11 mouse cellular contexts compared by ENCODE assay signal in the genomic region with DNA sequence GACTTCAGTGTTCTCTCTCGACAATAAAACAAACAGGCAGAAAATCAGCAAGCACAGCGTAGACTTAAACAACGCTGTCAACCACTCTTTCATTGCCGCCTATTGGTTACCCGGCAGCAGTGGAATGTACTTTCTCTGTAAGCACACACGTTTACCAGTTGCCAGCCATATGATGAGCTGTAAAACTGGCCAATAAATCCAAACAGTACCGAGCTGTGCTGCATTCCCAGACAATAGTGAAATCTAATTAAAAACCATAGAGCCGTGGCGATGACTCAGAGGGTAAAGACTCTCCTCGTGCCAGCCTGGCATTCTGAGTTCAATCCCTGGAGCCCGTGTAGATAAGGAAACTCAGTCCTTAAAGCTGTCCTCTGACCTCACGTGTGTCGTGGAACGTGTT. TPM values are rescaled to one million over a fixed set of nuclear protein-coding genes. Genes with fewer than 3 reads are reported as not detected.
DNase-seq lines count a peak whose midpoint lies in the region; ATAC-seq lines count a peak whose summit lies in the region.
"Had no signal": no experiment of that assay in that cellular context is flagged by ENCODE, and none has a peak within 500 bp of the region (broad histone marks: within the 10 kb centered on the region; RNA-seq: fewer than 3 reads in every experiment).

No protein-coding gene starts in this region.

- H3K9ac ChIP-seq in kidney, embryonic 15.5 days, result no peak overlapping the region
- no peak overlapping the region for H3K9ac ChIP-seq in forebrain, embryonic 16.5 days (replicated peaks; ENCODE audit: low read depth, low read length)
- no peak overlapping the region for H3K9ac ChIP-seq in limb, embryonic 15.5 days
- H3K9ac ChIP-seq: lung, embryonic 15.5 days had no signal

- no peaks in the 10 kb centered on the region for H3K27me3 ChIP-seq in kidney, embryonic 15.5 days
- no peaks in the 10 kb centered on the region for H3K27me3 ChIP-seq in forebrain, embryonic 16.5 days (replicated peaks; ENCODE audit: control insufficient read depth, insufficient read depth, low read length)
- H3K27me3 ChIP-seq in limb, embryonic 15.5 days, result no peaks in the 10 kb centered on the region
- H3K27me3 ChIP-seq: lung, embryonic 15.5 days had no signal

- no peak overlapping the region for H3K4me2 ChIP-seq in kidney, embryonic 15.5 days
- H3K4me2 ChIP-seq in forebrain, embryonic 16.5 days (ENCODE audit: low read length), result no peak overlapping the region
- peak overlapping the region; percentile 13 for H3K4me2 ChIP-seq in limb, embryonic 15.5 days
- H3K4me2 ChIP-seq: lung, embryonic 15.5 days had no signal

- H3K4me3 ChIP-seq in kidney, embryonic 15.5 days (replicated peaks), result no peak overlapping the region
- H3K4me3 ChIP-seq in forebrain, embryonic 16.5 days (replicated peaks; ENCODE audit: low read length), result no peak overlapping the region
- no peak overlapping the region for H3K4me3 ChIP-seq in limb, embryonic 15.5 days
- H3K4me3 ChIP-seq: lung, embryonic 15.5 days had no signal

- 0 out of 2 replicates have a peak, but pooled peaks have one; percentile 18 for ATAC-seq in kidney, embryonic 15.5 days (replicated peaks; ENCODE audit: low FRiP score)
- peak; percentile 36 for ATAC-seq in forebrain, embryonic 16.5 days
- peak; percentile 62; the same call in 1 of the 2 replicates for ATAC-seq in limb, embryonic 15.5 days (ENCODE audit: insufficient number of reproducible peaks, low FRiP score, low TSS enrichment, low read depth)
- no peak for ATAC-seq in erythroid progenitor cell, adult 5-6 weeks (replicated peaks; ENCODE audit: low FRiP score, poor library complexity, severe bottlenecking)

- DNase-seq in kidney, postnatal 10 days, result no peak
- DNase-seq in NIH3T3 (ENCODE audit: low read depth), result peak; percentile 62
- DNase-seq in ovary, adult 18-20 months (ENCODE audit: low spot score), result no peak
- DNase-seq: adrenal gland, postnatal 36 days; cerebellum, postnatal 25 days had no signal

- no peaks in the 10 kb centered on the region for H3K36me3 ChIP-seq in kidney, embryonic 15.5 days
- no peaks in the 10 kb centered on the region for H3K36me3 ChIP-seq in forebrain, embryonic 16.5 days (ENCODE audit: control insufficient read depth, insufficient read depth)
- H3K36me3 ChIP-seq in limb, embryonic 15.5 days, result no peaks in the 10 kb centered on the region
- H3K36me3 ChIP-seq: lung, embryonic 15.5 days had no signal

- H3K9me3 ChIP-seq in kidney, embryonic 15.5 days (replicated peaks), result no peaks in the 10 kb centered on the region
- no peaks in the 10 kb centered on the region for H3K9me3 ChIP-seq in forebrain, embryonic 16.5 days (ENCODE audit: control insufficient read depth, low read length)
- H3K9me3 ChIP-seq in limb, embryonic 15.5 days, result no peaks in the 10 kb centered on the region
- H3K9me3 ChIP-seq: lung, embryonic 15.5 days had no signal

- H3K27ac ChIP-seq in kidney, embryonic 15.5 days, result peak overlapping the region; percentile 56
- no peak overlapping the region for H3K27ac ChIP-seq in forebrain, embryonic 16.5 days (ENCODE audit: low read length)
- H3K27ac ChIP-seq in limb, embryonic 15.5 days, result peak overlapping the region; percentile 3; the same call in 1 of the 2 replicates
- H3K27ac ChIP-seq: lung, embryonic 15.5 days had no signal

- H3K4me1 ChIP-seq in kidney, embryonic 15.5 days, result peaks cover 51% of the 10 kb centered on the region
- H3K4me1 ChIP-seq in forebrain, embryonic 16.5 days (replicated peaks; ENCODE audit: control insufficient read depth, insufficient read depth, low read length), result no peaks in the 10 kb centered on the region
- H3K4me1 ChIP-seq in limb, embryonic 15.5 days, result peaks cover 12% of the 10 kb centered on the region

- WGBS in kidney, embryonic 15.5 days, result 39% methylated on average over 14 of the region's 14 CpGs
- WGBS in forebrain, embryonic 16.5 days, result 38% methylated on average over 14 of the region's 14 CpGs
- WGBS in limb, embryonic 15.5 days, result 20% methylated on average over 14 of the region's 14 CpGs

RNA-seq across cellular contexts. Expression of gene Lrrc75b, which starts 11.6 kb away (rescaled TPM):
- polyA plus RNA-seq in kidney, embryonic 15.5 days (2015; fragmentation: Nextera tagmentation; extraction: Ambion mirVana), result 3.0 and 3.1 TPM in 2 replicates
- 18.0 and 23.4 TPM in 2 replicates for polyA plus RNA-seq in forebrain, embryonic 16.5 days (2015; fragmentation: Nextera tagmentation; extraction: Ambion mirVana)
- polyA plus RNA-seq in limb, embryonic 15.5 days (2015; fragmentation: Nextera tagmentation; extraction: Ambion mirVana), result 3.5 TPM in 2 replicates
- not detected in 2 replicates for total RNA-seq in erythroid progenitor cell, adult 5-6 weeks (2015; ENCODE audit: low replicate concordance)
- not detected in 2 replicates for total RNA-seq in erythroid progenitor cell, adult 5-6 weeks (2017; ENCODE audit: low replicate concordance)
- total RNA-seq: MEL had no signal

RNA-seq across cellular contexts. Expression of gene Ggt1, which starts 12.9 kb away (rescaled TPM):
- 128 and 137 TPM in 2 replicates for polyA plus RNA-seq in kidney, embryonic 15.5 days (2015; fragmentation: Nextera tagmentation; extraction: Ambion mirVana)
- 0.53 and 1.0 TPM in 2 replicates for polyA plus RNA-seq in forebrain, embryonic 16.5 days (2015; fragmentation: Nextera tagmentation; extraction: Ambion mirVana)
- 0.67 and 0.93 TPM in 2 replicates for polyA plus RNA-seq in limb, embryonic 15.5 days (2015; fragmentation: Nextera tagmentation; extraction: Ambion mirVana)
- not detected in 2 replicates for total RNA-seq in erythroid progenitor cell, adult 5-6 weeks (2015; ENCODE audit: low replicate concordance)
- total RNA-seq in erythroid progenitor cell, adult 5-6 weeks (2017; ENCODE audit: low replicate concordance), result not detected in 2 replicates
- total RNA-seq: adrenal gland, postnatal 36 days had no signal

RNA-seq across cellular contexts. Expression of gene Gucd1, which starts 30.7 kb away (rescaled TPM):
- 44.2 and 46.0 TPM in 2 replicates for polyA plus RNA-seq in kidney, embryonic 15.5 days (2015; fragmentation: Nextera tagmentation; extraction: Ambion mirVana)
- polyA plus RNA-seq in forebrain, embryonic 16.5 days (2015; fragmentation: Nextera tagmentation; extraction: Ambion mirVana), result 17.3 and 22.2 TPM in 2 replicates
- 26.1 and 27.6 TPM in 2 replicates for polyA plus RNA-seq in limb, embryonic 15.5 days (2015; fragmentation: Nextera tagmentation; extraction: Ambion mirVana)
- 71.7 and 89.7 TPM in 2 replicates for total RNA-seq in erythroid progenitor cell, adult 5-6 weeks (2015; ENCODE audit: low replicate concordance)
- total RNA-seq in erythroid progenitor cell, adult 5-6 weeks (2017; ENCODE audit: low replicate concordance), result 90.9 and 159 TPM in 2 replicates

RNA-seq across cellular contexts. Expression of gene Snrpd3, which starts 31.1 kb away (rescaled TPM):
- polyA plus RNA-seq in kidney, embryonic 15.5 days (2015; fragmentation: Nextera tagmentation; extraction: Ambion mirVana), result 175 and 183 TPM in 2 replicates
- polyA plus RNA-seq in forebrain, embryonic 16.5 days (2015; fragmentation: Nextera tagmentation; extraction: Ambion mirVana), result 135 and 147 TPM in 2 replicates
- polyA plus RNA-seq in limb, embryonic 15.5 days (2015; fragmentation: Nextera tagmentation; extraction: Ambion mirVana), result 139 and 152 TPM in 2 replicates
- total RNA-seq in erythroid progenitor cell, adult 5-6 weeks (2015; ENCODE audit: low replicate concordance), result 14.3 and 49.7 TPM in 2 replicates
- total RNA-seq in erythroid progenitor cell, adult 5-6 weeks (2017; ENCODE audit: low replicate concordance), result 16.3 and 42.9 TPM in 2 replicates

RNA-seq across cellular contexts. Expression of gene Ggt5, which starts 40.7 kb away (rescaled TPM):
- 6.7 and 7.7 TPM in 2 replicates for polyA plus RNA-seq in kidney, embryonic 15.5 days (2015; fragmentation: Nextera tagmentation; extraction: Ambion mirVana)
- polyA plus RNA-seq in forebrain, embryonic 16.5 days (2015; fragmentation: Nextera tagmentation; extraction: Ambion mirVana), result 2.0 and 3.7 TPM in 2 replicates
- polyA plus RNA-seq in limb, embryonic 15.5 days (2015; fragmentation: Nextera tagmentation; extraction: Ambion mirVana), result 1.6 and 2.9 TPM in 2 replicates
- 1.1 TPM in 1 of 2 replicates, not detected in the other for total RNA-seq in erythroid progenitor cell, adult 5-6 weeks (2015; ENCODE audit: low replicate concordance)
- total RNA-seq in erythroid progenitor cell, adult 5-6 weeks (2017; ENCODE audit: low replicate concordance), result 0.39 TPM in 1 of 2 replicates, not detected in the other
- total RNA-seq: MEL had no signal

Comparison
In these comparisons a context has a peak if more than half of its experiments do, and no peak if none do; other contexts are left out.
1. RNA of gene Ggt1, which starts 12.9 kb away (polyA plus RNA-seq): 128 to 137 TPM in kidney, embryonic 15.5 days; 0.67 to 0.93 TPM in limb, embryonic 15.5 days and 0.53 to 1.0 TPM in forebrain, embryonic 16.5 days; every median in the first group is over 10 times any median in the second.